Mouse (Mus musculus): Measurements from ENCODE around the gene Itih5. TPM values are rescaled to one million over a fixed set of nuclear protein-coding genes. Genes with fewer than 3 reads are reported as not detected.
A peak's percentile ranks its signal among the peaks of the same experiment; 100 is the strongest.

Gene Itih5
- polyA plus RNA-seq, 1 experiment from 2014 or later: 8.1 TPM

- Histone ChIP-seq H3K4me2 (replicated peaks) (no peak overlapping the region), H3K9ac (no peak overlapping the region), H3K27ac (no peak overlapping the region), H3K27me3 (replicated peaks) (no peaks in the 10 kb centered on the region), H3K36me3 (no peaks in the 10 kb centered on the region), H3K9me3 (no peaks in the 10 kb centered on the region), H3K4me1 (no peaks in the 10 kb centered on the region), H3K4me3 (no peak overlapping the region)
- 74% methylated on average over 3 of the region's 3 CpGs for WGBS
- no peak for ATAC-seq (ENCODE audit: low FRiP score, low read depth)
These were observed 41.8 kb downstream of the Itih5 start for GRCm38 (mm10) chr2:10195162-10195561.

GRCm38 (mm10) chr2:10199326-10199725 lies 46.0 kb downstream of the Itih5 start:
- no peak overlapping the region for H3K4me2 ChIP-seq (replicated peaks)
- H3K4me3 ChIP-seq: no peak overlapping the region
- no peaks in the 10 kb centered on the region for H3K4me1 ChIP-seq
- H3K9ac ChIP-seq: no peak overlapping the region
- 82% methylated on average over 2 of the region's 2 CpGs for WGBS
- ATAC-seq (ENCODE audit: low FRiP score, low read depth): no peak
- H3K36me3 ChIP-seq: no peaks in the 10 kb centered on the region
- no peaks in the 10 kb centered on the region for H3K27me3 ChIP-seq (replicated peaks)
- H3K27ac ChIP-seq: no peak overlapping the region
- no peaks in the 10 kb centered on the region for H3K9me3 ChIP-seq

GRCm38 (mm10) chr2:10200736-10201285 lies 47.4 kb downstream of the Itih5 start:
- Histone ChIP-seq H3K9ac (no peak overlapping the region), H3K4me2 (replicated peaks) (no peak overlapping the region), H3K4me3 (no peak overlapping the region), H3K9me3 (no peaks in the 10 kb centered on the region), H3K27me3 (replicated peaks) (no peaks in the 10 kb centered on the region), H3K4me1 (no peaks in the 10 kb centered on the region), H3K36me3 (no peaks in the 10 kb centered on the region), H3K27ac (no peak overlapping the region)
- WGBS: 67% methylated on average over 3 of the region's 3 CpGs
- ATAC-seq (ENCODE audit: low FRiP score, low read depth): no peak

GRCm38 (mm10) chr2:10204301-10204700 lies 50.9 kb downstream of the Itih5 start:
- no peak overlapping the region for H3K4me2 ChIP-seq (replicated peaks)
- no peaks in the 10 kb centered on the region for H3K9me3 ChIP-seq
- ATAC-seq (ENCODE audit: low FRiP score, low read depth): no peak
- no peak overlapping the region for H3K27ac ChIP-seq
- no peaks in the 10 kb centered on the region for H3K27me3 ChIP-seq (replicated peaks)
- H3K4me1 ChIP-seq: no peaks in the 10 kb centered on the region
- no peaks in the 10 kb centered on the region for H3K36me3 ChIP-seq
- H3K4me3 ChIP-seq: no peak overlapping the region
- H3K9ac ChIP-seq: no peak overlapping the region
- 92% methylated on average over 3 of the region's 3 CpGs for WGBS

- Histone ChIP-seq H3K27ac (no peak overlapping the region), H3K9ac (no peak overlapping the region), H3K4me1 (peaks cover 12% of the 10 kb centered on the region; the same call in 1 of the 2 replicates), H3K4me3 (no peak overlapping the region), H3K36me3 (no peaks in the 10 kb centered on the region), H3K27me3 (replicated peaks) (no peaks in the 10 kb centered on the region), H3K4me2 (replicated peaks) (no peak overlapping the region), H3K9me3 (no peaks in the 10 kb centered on the region)
- WGBS: 93% methylated on average over 12 of the region's 12 CpGs
- ATAC-seq (ENCODE audit: low FRiP score, low read depth): no peak
These were observed 60.1 kb downstream of the Itih5 start for GRCm38 (mm10) chr2:10213468-10213867.

- no peak overlapping the region for H3K27ac ChIP-seq
- H3K4me3 ChIP-seq: no peak overlapping the region
- no peaks in the 10 kb centered on the region for H3K9me3 ChIP-seq
- peaks cover 12% of the 10 kb centered on the region; the same call in 1 of the 2 replicates for H3K4me1 ChIP-seq
- H3K9ac ChIP-seq: no peak overlapping the region
- 82% methylated on average over 7 of the region's 7 CpGs for WGBS
- no peaks in the 10 kb centered on the region for H3K27me3 ChIP-seq (replicated peaks)
- ATAC-seq (ENCODE audit: low FRiP score, low read depth): no peak
- H3K4me2 ChIP-seq (replicated peaks): no peak overlapping the region
- no peaks in the 10 kb centered on the region for H3K36me3 ChIP-seq
These were observed 62.6 kb downstream of the Itih5 start for GRCm38 (mm10) chr2:10215876-10216565.

GRCm38 (mm10) chr2:10216566-10217247 lies 63.3 kb downstream of the Itih5 start:
- no peak overlapping the region for H3K9ac ChIP-seq

GRCm38 (mm10) chr2:10221862-10222261 lies 68.5 kb downstream of the Itih5 start:
- 0 out of 2 replicates have a peak, but pooled peaks cover 3% of the 10 kb centered on the region for H3K4me1 ChIP-seq
- H3K27me3 ChIP-seq (replicated peaks): no peaks in the 10 kb centered on the region
- ATAC-seq (ENCODE audit: low FRiP score, low read depth): no peak
- H3K4me2 ChIP-seq (replicated peaks): no peak overlapping the region
- no peaks in the 10 kb centered on the region for H3K36me3 ChIP-seq
- no peak overlapping the region for H3K27ac ChIP-seq
- WGBS: 90% methylated on average over 4 of the region's 4 CpGs
- H3K9ac ChIP-seq: no peak overlapping the region
- H3K4me3 ChIP-seq: no peak overlapping the region
- no peaks in the 10 kb centered on the region for H3K9me3 ChIP-seq

More at GRCm38 (mm10) chr2:10216566-10217247, 63.3 kb downstream of the Itih5 start:
- Histone ChIP-seq H3K27ac (no peak overlapping the region), H3K4me1 (peaks cover 12% of the 10 kb centered on the region; the same call in 1 of the 2 replicates), H3K36me3 (no peaks in the 10 kb centered on the region), H3K4me3 (no peak overlapping the region), H3K27me3 (replicated peaks) (no peaks in the 10 kb centered on the region), H3K9me3 (no peaks in the 10 kb centered on the region), H3K4me2 (replicated peaks) (no peak overlapping the region)
- peak; percentile 84 for ATAC-seq (ENCODE audit: low FRiP score, low read depth)
- WGBS: 41% methylated on average over 7 of the region's 7 CpGs

GRCm38 (mm10) chr2:10226907-10227306 lies 73.5 kb downstream of the Itih5 start:
- WGBS: 87% methylated on average over 1 of the region's 1 CpGs
- Histone ChIP-seq H3K36me3 (no peaks in the 10 kb centered on the region), H3K4me2 (replicated peaks) (no peak overlapping the region), H3K9ac (no peak overlapping the region), H3K9me3 (no peaks in the 10 kb centered on the region), H3K4me3 (no peak overlapping the region), H3K27ac (no peak overlapping the region), H3K27me3 (replicated peaks) (no peaks in the 10 kb centered on the region), H3K4me1 (no peaks in the 10 kb centered on the region)
- ATAC-seq (ENCODE audit: low FRiP score, low read depth): no peak

GRCm38 (mm10) chr2:10231971-10232370 lies 78.6 kb downstream of the Itih5 start:
- no peak for ATAC-seq (ENCODE audit: low FRiP score, low read depth)
- Histone ChIP-seq H3K4me3 (no peak overlapping the region), H3K4me2 (replicated peaks) (no peak overlapping the region), H3K36me3 (no peaks in the 10 kb centered on the region), H3K27ac (no peak overlapping the region), H3K4me1 (no peaks in the 10 kb centered on the region), H3K27me3 (replicated peaks) (no peaks in the 10 kb centered on the region), H3K9me3 (no peaks in the 10 kb centered on the region), H3K9ac (no peak overlapping the region)
- WGBS: 81% methylated on average over 6 of the region's 6 CpGs

- H3K4me2 ChIP-seq (replicated peaks): no peak overlapping the region
- no peaks in the 10 kb centered on the region for H3K9me3 ChIP-seq
- H3K36me3 ChIP-seq: no peaks in the 10 kb centered on the region
- no peak overlapping the region for H3K9ac ChIP-seq
- H3K27ac ChIP-seq: no peak overlapping the region
- H3K4me3 ChIP-seq: no peak overlapping the region
- H3K27me3 ChIP-seq (replicated peaks): no peaks in the 10 kb centered on the region
- 90% methylated on average over 2 of the region's 2 CpGs for WGBS
- no peaks in the 10 kb centered on the region for H3K4me1 ChIP-seq
- no peak for ATAC-seq (ENCODE audit: low FRiP score, low read depth)
These were observed 83.2 kb downstream of the Itih5 start for GRCm38 (mm10) chr2:10236554-10236953.

- WGBS: 7% methylated on average over 9 of the region's 9 CpGs
- H3K27ac ChIP-seq: no peak overlapping the region
- no peak overlapping the region for H3K4me3 ChIP-seq
These were observed 89.6 kb downstream of the Itih5 start for GRCm38 (mm10) chr2:10242970-10243369.

More at GRCm38 (mm10) chr2:10242970-10243369, 89.6 kb downstream of the Itih5 start:
- ATAC-seq (ENCODE audit: low FRiP score, low read depth): no peak
- H3K4me2 ChIP-seq (replicated peaks): no peak overlapping the region
- no peaks in the 10 kb centered on the region for H3K9me3 ChIP-seq
- no peaks in the 10 kb centered on the region for H3K27me3 ChIP-seq (replicated peaks)
- H3K36me3 ChIP-seq: no peaks in the 10 kb centered on the region
- no peak overlapping the region for H3K9ac ChIP-seq
- peaks cover 5% of the 10 kb centered on the region; the same call in 1 of the 2 replicates for H3K4me1 ChIP-seq

Measured in neural tube, embryonic 12.5 days (tissue).